Mouse (Mus musculus) midbrain, embryonic 11.5 days (tissue): ENCODE measurements around the gene Baat. TPM values are rescaled to one million over a fixed set of nuclear protein-coding genes. Genes with fewer than 3 reads are reported as not detected.

Experiments used
- ATAC-seq: fragments of 200-750 bp; cut with Nextera tagmentation; 2 replicates; pipeline ENCODE4 v1.8.0; 2017; ENCODE audit warnings: moderate TSS enrichment, moderate library complexity; ENCODE audit not compliant: low FRiP score
- DNase-seq: peaks from one replicate; pipeline ENCODE4 v3.0.0; 2015; ENCODE audit warnings: low spot score; ENCODE audit errors: missing footprints
- H3K27ac ChIP-seq: fragments of 300-500 bp; sonication (generic); 2 replicates; pipeline ENCODE4 v1.5.1; 2014; ENCODE audit warnings: low read depth, low read length
- H3K27me3 ChIP-seq: fragments of 300-500 bp; sonication (generic); 2 replicates; pipeline ENCODE4 v1.6.1; 2014; ENCODE audit warnings: mild to moderate bottlenecking, low read length, moderate library complexity, mixed read lengths; ENCODE audit not compliant: control insufficient read depth, insufficient read depth
- H3K36me3 ChIP-seq: fragments of 300-500 bp; sonication (generic); 2 replicates; pipeline ENCODE4 v1.6.1; 2014; ENCODE audit warnings: mild to moderate bottlenecking, low read length, moderate library complexity, mixed read lengths; ENCODE audit not compliant: control insufficient read depth, insufficient read depth
- H3K4me1 ChIP-seq: fragments of 300-500 bp; sonication (generic); 2 replicates; pipeline ENCODE4 v1.6.1; 2014; ENCODE audit warnings: low read length; ENCODE audit not compliant: control insufficient read depth, insufficient read depth
- H3K4me2 ChIP-seq: fragments of 300-500 bp; sonication (generic); 2 replicates; pipeline ENCODE4 v1.6.1; 2014; ENCODE audit warnings: mild to moderate bottlenecking, moderate library complexity
- H3K4me3 ChIP-seq: fragments of 300-500 bp; sonication (generic); 2 replicates; pipeline ENCODE4 v1.5.1; 2014; ENCODE audit warnings: low read depth, low read length
- H3K9ac ChIP-seq: fragments of 300-500 bp; sonication (generic); 2 replicates; pipeline ENCODE4 v1.6.1; 2014; ENCODE audit warnings: low read length
- H3K9me3 ChIP-seq: fragments of 300-500 bp; sonication (generic); 2 replicates; pipeline ENCODE4 v1.6.1; 2016; ENCODE audit warnings: low read length; ENCODE audit not compliant: control insufficient read depth
- WGBS: fragments of 180-500 bp; shearing (Covaris S2); extraction: QIAGEN DNeasy Blood & Tissue Kit; methylation state at CpG from one replicate; pipeline ENCODE4 v1.1.7; 2014; 5-methylcytosine and 5-hydroxymethylcytosine counted together
- polyA plus RNA-seq: library from polyadenylated mRNA; unstranded; fragments of >200 nt; fragmentation: Nextera tagmentation; extraction: Ambion mirVana; gene quantifications from 2 replicates; pipeline ENCODE4 v1.2.1, GENCODE M21; 2014

Baat gene
- 0.08 and 0.42 TPM in 2 replicates for polyA plus RNA-seq

DNA sequence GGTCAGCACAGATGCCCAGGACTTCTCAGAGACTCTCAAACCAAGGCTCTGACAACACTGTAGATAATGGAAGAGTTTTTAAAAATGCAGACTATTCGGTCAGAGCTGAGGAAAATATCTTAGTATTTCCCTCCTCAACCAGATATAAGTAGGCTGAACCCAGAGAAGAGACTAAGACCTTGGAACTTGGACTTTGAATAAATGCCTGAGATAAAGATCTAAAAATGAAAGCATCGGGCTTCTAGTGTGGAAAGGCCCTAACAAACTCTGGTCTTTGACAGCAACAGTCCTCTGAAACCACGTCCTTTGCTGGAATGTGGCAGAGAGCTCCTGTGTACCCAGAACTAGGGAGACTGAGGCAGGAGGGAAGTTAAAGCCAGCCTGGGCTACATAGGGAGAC lies at the start of gene Baat:
Baat (minus strand) TSS at position 172 of the 400 bp plus-strand sequence.
- DNase-seq: no peak
- no peak within 1 kb of the TSS for H3K4me2 ChIP-seq
- H3K36me3 ChIP-seq: no peaks in the 10 kb centered on the region
- H3K27ac ChIP-seq: no peak within 1 kb of the TSS
- H3K4me1 ChIP-seq: no peaks in the 10 kb centered on the region
- no peak within 1 kb of the TSS for H3K4me3 ChIP-seq
- no peak for ATAC-seq
- no peaks in the 10 kb centered on the region for H3K27me3 ChIP-seq
- no peak within 1 kb of the TSS for H3K9ac ChIP-seq
- 84% methylated on average over 3 of the region's 3 CpGs for WGBS
- H3K9me3 ChIP-seq: no peaks in the 10 kb centered on the region

DNA sequence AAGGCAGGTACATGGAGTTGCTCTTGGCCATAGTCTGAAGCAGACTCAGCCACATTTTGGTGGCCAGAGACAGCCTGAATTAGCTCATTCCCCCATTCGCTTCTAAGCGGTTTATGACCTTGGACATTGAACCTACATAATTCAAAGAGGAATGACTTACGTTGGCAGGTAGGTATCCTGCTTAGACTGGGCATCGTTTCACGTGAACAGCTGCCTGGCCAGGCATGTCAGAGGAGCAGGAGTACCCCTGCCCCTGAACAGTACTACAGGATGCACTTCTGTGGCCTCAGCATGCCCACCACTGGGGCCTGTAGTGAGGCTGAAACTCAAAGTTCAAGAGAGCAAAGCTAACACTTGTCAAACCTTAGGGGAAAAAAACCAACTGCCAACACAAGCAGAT lies 47.0 kb upstream of the Baat start:
- no peak for ATAC-seq
- WGBS: 91% methylated on average over 5 of the region's 5 CpGs

DNA sequence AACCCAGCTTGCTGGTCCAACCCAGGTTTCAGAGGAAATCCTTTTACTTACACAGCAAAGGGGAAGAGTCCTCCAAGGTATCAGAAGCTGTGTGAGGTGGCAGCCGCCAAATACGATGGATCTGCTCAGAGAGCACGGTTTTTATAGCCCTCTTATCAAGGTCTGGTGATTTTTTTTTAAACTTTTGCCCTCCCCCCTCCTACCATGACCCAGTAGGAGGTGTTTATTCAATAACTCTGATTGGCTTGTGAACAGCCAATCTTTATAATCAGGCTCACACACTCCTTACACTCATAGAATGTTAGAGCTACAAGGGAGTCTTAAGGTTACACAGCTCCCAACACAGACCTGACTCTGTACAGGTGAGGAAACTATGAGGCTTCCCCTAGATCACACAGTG lies 43.0 kb upstream of the Baat start, which contains the start of gene Aldob:
Aldob (minus strand) TSS at position 164 of the 400 bp plus-strand sequence.
- no peaks in the 10 kb centered on the region for H3K4me1 ChIP-seq
- no peaks in the 10 kb centered on the region for H3K36me3 ChIP-seq
- H3K4me2 ChIP-seq: no peak within 1 kb of the TSS
- H3K27ac ChIP-seq: no peak within 1 kb of the TSS
- no peaks in the 10 kb centered on the region for H3K9me3 ChIP-seq
- ATAC-seq: no peak
- H3K27me3 ChIP-seq: no peaks in the 10 kb centered on the region
- DNase-seq: no peak
- WGBS: 66% methylated on average over 3 of the region's 3 CpGs
- H3K9ac ChIP-seq: no peak within 1 kb of the TSS
- H3K4me3 ChIP-seq: no peak within 1 kb of the TSS

More for the DNA sequence above, 47.0 kb upstream of the Baat start:
- no peaks in the 10 kb centered on the region for H3K27me3 ChIP-seq
- H3K9ac ChIP-seq: no peak overlapping the region
- no peak overlapping the region for H3K27ac ChIP-seq
- H3K4me1 ChIP-seq: no peaks in the 10 kb centered on the region
- H3K9me3 ChIP-seq: no peaks in the 10 kb centered on the region
- DNase-seq: no peak
- no peaks in the 10 kb centered on the region for H3K36me3 ChIP-seq
- no peak overlapping the region for H3K4me3 ChIP-seq
- no peak overlapping the region for H3K4me2 ChIP-seq

DNA sequence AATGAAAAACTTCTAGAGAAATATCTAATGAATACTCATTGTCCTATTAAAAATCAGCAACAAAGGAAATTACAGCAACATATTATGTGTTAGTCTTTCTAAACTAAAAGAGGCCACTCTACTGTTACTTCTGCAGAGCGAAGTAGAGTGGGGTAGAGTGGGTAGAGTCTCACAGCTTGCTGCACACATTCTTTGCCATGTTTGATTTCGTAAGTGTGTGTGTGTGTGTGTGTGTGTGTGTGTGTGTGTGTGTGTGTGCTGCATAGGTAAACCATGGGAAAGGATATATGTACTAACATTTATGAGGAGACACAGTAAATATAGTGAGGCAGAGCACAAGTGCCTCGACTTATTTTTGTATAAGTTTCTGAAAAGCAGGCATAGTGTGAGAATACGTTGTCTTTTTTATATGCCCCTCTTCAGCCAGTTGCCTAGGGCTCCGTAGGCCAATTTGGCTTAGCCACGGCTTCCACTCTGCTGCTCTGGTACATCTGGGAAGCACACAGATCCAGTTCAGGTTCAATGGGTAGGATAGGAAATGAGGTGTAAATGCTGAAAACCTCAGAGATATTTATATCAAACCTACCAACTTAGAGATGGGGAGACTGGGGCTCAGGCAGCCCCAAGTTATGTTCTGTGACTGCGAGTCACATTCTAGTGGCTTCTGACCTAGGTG lies 41.3 kb upstream of the Baat start:
- no peaks in the 10 kb centered on the region for H3K9me3 ChIP-seq
- no peak overlapping the region for H3K9ac ChIP-seq
- H3K4me3 ChIP-seq: no peak overlapping the region
- no peaks in the 10 kb centered on the region for H3K4me1 ChIP-seq
- no peak overlapping the region for H3K4me2 ChIP-seq
- no peak overlapping the region for H3K27ac ChIP-seq
- ATAC-seq (no peak), DNase-seq (no peak)
- WGBS: 84% methylated on average over 7 of the region's 7 CpGs
- no peaks in the 10 kb centered on the region for H3K27me3 ChIP-seq
- H3K36me3 ChIP-seq: no peaks in the 10 kb centered on the region

DNA sequence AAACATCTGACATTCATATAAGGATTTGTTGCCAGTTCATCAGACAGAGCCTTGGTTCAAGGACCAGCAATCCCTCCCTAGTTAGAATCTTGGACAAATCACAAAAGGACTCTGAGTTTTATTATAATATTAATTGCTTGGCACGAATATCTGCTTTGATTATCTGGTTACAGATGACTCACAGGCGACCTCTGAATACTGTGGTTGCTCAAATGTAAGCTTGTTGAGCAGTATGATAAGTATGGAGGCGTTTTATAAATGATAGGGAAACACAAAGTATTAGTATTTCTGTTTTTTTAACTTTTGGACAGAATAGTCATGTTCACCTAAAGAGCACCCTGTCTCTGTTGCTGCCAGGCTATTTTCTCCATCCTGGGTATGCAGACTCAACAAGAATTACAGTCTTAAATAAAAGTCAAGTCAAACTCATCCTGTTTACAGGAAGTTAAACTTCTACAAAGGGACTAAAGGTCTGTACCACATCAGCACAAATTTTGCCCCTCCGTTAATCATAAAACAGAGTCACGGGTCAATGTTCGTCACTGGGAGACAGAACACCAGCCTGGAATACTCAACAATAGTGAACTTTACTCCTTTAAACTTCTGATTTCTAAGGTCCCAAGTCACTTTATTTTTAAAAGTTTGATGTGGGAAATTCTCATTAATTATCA lies 40.7 kb upstream of the Baat start:
- 80% methylated on average over 6 of the region's 6 CpGs for WGBS
- no peaks in the 10 kb centered on the region for H3K9me3 ChIP-seq
- H3K4me1 ChIP-seq: no peaks in the 10 kb centered on the region
- no peak overlapping the region for H3K4me3 ChIP-seq
- H3K36me3 ChIP-seq: no peaks in the 10 kb centered on the region
- no peak for DNase-seq
- no peak overlapping the region for H3K4me2 ChIP-seq
- no peak for ATAC-seq
- H3K27ac ChIP-seq: no peak overlapping the region
- H3K9ac ChIP-seq: no peak overlapping the region
- H3K27me3 ChIP-seq: no peaks in the 10 kb centered on the region

DNA sequence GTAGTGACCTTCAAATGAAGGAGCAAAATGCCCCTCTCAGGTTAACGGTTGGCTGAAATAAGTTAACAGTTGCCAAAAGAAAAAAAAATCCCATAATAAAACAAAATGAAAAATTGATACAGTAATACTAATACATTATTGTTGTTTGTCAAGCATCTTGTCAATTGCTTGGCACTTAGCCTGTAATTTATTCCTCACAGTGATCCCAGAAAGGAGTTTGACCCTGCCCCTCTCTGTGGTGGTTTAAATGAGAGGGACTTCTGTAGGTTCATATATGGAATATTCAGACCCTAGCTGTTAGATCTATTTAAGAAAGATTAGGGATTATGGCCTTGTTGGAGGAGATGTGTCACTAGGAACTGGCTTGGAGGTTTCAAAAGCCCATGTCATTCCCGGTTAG lies 39.7 kb upstream of the Baat start:
- H3K27ac ChIP-seq: no peak overlapping the region
- H3K4me1 ChIP-seq: no peaks in the 10 kb centered on the region
- WGBS: 79% methylated on average over 2 of the region's 2 CpGs
- no peaks in the 10 kb centered on the region for H3K36me3 ChIP-seq
- ATAC-seq (no peak), DNase-seq (no peak)
- no peaks in the 10 kb centered on the region for H3K27me3 ChIP-seq
- H3K9me3 ChIP-seq: no peaks in the 10 kb centered on the region
- H3K4me3 ChIP-seq: no peak overlapping the region
- H3K4me2 ChIP-seq: no peak overlapping the region
- no peak overlapping the region for H3K9ac ChIP-seq

DNA sequence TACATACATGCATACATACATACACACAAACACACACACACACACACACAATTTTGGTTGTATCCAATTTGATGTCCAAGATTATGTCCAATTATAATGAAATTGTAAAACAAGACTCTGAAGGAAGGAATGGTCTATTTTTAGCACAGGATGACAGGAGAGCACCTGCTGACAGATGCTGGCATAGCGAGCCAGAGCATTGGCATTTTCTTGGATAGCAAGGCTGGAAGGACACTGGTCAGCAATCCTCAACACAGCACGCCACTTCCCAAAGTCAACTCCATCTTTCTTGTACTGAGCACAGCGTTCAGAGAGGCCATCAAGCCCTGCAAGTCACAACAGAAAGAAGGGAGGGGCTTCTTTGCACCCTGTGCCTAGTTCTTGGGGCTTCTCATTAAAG lies 34.6 kb upstream of the Baat start:
- H3K27me3 ChIP-seq: no peaks in the 10 kb centered on the region
- no peaks in the 10 kb centered on the region for H3K36me3 ChIP-seq
- DNase-seq (no peak), ATAC-seq (no peak)
- H3K9ac ChIP-seq: no peak overlapping the region
- no peaks in the 10 kb centered on the region for H3K4me1 ChIP-seq
- no peak overlapping the region for H3K4me3 ChIP-seq
- H3K27ac ChIP-seq: no peak overlapping the region
- no peak overlapping the region for H3K4me2 ChIP-seq
- H3K9me3 ChIP-seq: no peaks in the 10 kb centered on the region
- WGBS: 79% methylated on average over 3 of the region's 3 CpGs

DNA sequence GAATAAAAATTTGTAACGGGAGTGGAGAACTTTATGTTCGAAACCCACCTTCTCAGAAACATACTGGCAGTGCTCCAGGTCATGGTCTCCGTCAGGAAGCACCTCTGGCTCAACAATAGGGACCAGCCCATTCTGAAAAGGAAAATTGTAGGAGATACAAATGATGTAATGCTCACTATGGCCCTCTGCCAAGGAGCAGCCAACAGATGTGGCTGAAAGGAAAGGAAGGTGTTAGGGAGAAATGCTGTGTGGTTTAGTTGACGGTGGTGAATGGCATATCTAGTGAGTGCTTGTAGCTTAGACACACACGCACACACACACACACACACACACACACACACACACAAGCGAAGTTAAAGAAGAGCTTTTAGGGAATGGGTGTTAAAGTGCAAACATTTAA lies 33.3 kb upstream of the Baat start:
- no peak overlapping the region for H3K4me2 ChIP-seq
- H3K4me3 ChIP-seq: no peak overlapping the region
- no peak for DNase-seq
- no peaks in the 10 kb centered on the region for H3K9me3 ChIP-seq
- WGBS: 75% methylated on average over 6 of the region's 6 CpGs
- H3K36me3 ChIP-seq: no peaks in the 10 kb centered on the region
- H3K27me3 ChIP-seq: no peaks in the 10 kb centered on the region
- ATAC-seq: no peak
- no peak overlapping the region for H3K27ac ChIP-seq
- no peak overlapping the region for H3K9ac ChIP-seq
- H3K4me1 ChIP-seq: no peaks in the 10 kb centered on the region

DNA sequence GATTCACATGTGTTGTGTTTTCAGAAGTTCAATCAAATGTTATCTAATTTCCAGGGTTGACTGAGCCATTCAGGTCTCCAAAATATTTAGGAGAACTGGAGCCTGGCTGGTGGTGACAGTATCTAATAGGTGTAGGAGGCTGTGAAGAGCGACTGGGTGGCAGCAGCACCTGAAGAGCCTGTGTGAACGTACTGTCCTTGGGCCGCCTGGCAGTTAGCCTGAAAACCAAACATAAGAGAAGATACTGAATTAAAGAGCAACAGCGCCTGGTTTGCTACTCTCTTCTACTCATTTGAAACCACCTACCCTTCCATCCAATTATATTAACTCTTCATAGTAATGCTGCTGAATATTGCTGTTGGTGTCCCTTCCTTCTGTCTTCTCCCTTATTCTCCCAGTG lies 30.3 kb upstream of the Baat start:
- H3K9me3 ChIP-seq: no peaks in the 10 kb centered on the region
- WGBS: 89% methylated on average over 4 of the region's 4 CpGs
- ATAC-seq (no peak), DNase-seq (no peak)
- no peaks in the 10 kb centered on the region for H3K4me1 ChIP-seq
- H3K4me3 ChIP-seq: no peak overlapping the region
- H3K27me3 ChIP-seq: no peaks in the 10 kb centered on the region
- H3K4me2 ChIP-seq: no peak overlapping the region
- H3K27ac ChIP-seq: no peak overlapping the region
- no peak overlapping the region for H3K9ac ChIP-seq
- H3K36me3 ChIP-seq: no peaks in the 10 kb centered on the region
